Mouse (Mus musculus) cerebellum, postnatal 25 days (tissue): ENCODE data around the gene Ccdc182.
A peak's percentile ranks its signal among the peaks of the same experiment; 100 is the strongest.

Source experiments
- DNase-seq, 2 experiments: peaks; one replicate each; pipeline ENCODE4 v3.0.0; 2021; ENCODE audit warnings: mixed read lengths in 2 of 2

The Ccdc182 gene

GRCm38 (mm10) chr11:88293631-88294393, at the start of gene Ccdc182:
Gene Ccdc182 (plus strand): TSS chr11:88294058.
- DNase-seq = no peak

GRCm38 (mm10) chr11:88245581-88246170, 48.2 kb upstream of the Ccdc182 start:
- no peak for DNase-seq

DNA sequence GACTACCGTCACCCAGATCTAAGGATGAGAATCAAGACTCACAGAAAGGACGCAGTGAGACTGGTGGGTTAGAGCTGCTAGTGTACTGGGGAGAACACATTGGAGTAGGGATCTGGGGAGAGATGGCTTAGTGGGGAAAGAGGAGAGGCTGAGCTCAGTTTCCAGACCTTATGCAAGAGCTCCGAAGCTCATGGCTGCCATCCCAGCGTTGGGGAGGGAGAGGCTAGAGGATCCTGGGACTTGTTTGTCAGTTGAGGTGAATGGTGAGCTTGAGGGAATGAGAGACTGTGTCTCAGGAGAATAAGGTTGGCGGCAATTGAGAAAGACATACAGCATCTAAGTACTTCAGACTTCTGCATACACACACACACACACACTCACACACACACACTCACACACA, 45.2 kb upstream of the Ccdc182 start:
- no peak for DNase-seq

- DNase-seq = no peak
Observed at GRCm38 (mm10) chr11:88250568-88250967, 43.3 kb upstream of the Ccdc182 start.

- DNase-seq = no peak
Observed at GRCm38 (mm10) chr11:88251295-88251694, 42.6 kb upstream of the Ccdc182 start.

DNA sequence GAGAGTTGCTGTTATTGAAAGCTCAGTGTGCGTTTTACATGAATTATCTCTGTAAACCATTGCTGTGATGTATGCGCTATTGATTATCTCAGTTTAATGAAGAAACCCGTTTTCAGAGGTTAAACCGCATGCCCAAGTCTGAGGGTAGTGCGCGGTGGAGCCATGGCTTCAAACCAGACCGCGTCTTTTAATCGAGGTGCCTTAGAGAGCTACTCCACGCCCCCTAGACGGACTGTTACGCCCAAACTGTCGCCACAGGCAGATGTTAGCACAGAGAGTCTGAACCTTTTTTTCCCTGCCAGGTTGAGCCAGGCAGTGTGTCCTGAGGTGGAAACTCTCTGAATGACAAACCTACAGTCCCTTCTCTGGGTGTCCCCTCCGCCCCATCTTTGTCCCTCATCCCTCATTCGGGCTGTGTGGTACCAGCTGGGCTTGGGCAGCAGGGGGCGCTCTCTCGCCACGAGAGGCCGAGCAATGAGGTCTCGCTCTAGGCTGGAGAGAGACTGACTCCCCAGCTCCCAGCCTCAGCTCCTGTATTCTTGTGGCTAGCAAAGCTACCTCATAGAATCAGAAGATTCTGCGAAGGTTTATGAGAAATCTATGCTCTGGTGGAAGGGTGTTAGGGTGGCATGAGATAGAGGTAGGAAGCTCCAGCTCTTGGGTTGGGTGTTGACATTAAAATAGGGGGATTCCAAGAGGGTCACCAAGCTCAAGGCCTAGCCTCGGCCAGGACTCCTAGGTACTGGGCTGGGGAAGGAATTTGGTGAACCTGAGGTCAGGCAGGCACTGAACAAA, 41.7 kb upstream of the Ccdc182 start:
- DNase-seq = peak; percentile 91 to 95

DNA sequence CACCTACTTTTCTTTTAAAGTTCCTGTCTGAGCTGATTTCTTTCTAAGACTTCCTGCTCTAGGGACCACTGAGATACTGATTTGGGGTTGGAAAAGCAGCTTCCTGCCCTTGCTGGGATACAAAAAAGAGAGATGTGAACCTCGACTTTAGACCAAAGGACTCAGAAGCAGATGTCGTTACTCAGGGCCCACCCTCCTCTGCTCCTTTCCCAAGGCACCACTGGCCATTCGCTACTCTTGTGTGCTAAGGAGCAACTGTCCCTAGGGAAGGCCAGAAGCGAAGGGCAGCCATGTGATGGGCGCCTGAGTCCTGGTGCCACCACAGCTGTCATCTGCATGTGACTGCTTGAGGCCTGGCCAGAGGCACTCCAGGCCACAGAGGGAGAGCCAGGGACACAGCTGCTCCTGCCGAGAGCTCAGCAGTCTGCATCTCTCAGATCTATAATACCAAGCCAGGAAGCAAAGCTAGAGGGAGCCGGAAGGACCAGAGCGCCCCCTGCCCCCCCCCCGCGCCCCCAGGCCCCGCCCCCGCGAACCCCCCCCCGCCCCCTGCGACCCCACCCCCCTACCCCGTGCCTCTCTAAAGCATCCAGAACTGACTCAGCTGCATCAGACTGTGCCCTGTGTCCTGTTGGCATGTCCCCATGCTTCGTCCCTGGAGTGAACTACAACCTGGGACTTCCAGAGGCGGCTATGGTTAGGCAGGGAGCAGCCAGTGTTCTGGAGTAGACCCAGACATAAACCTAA, 40.9 kb upstream of the Ccdc182 start:
- DNase-seq = peak in 1 of 2 experiments; percentile 33

- no peak for DNase-seq
Observed at GRCm38 (mm10) chr11:88253514-88254167, 40.2 kb upstream of the Ccdc182 start.

DNA sequence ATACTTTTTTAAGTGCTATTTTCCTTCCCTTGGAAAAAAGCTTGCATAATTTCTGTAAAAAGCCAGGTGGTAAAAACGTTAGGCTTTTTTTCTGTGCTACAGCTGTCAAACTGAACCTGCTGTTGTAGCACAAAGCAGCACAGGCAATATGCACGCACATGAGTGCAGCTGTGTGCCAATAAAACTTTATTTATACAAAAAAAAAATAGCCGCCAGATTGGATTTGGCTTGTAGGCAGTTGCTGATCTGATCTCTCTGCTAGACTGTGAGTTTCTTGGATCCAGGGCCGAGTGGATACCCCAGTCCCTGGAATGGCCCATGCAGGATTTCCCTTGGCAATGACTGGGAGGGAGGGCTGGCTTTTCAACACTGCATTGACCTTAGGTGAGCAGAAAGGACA, 36.2 kb upstream of the Ccdc182 start:
- no peak for DNase-seq

- no peak for DNase-seq
Observed at GRCm38 (mm10) chr11:88258212-88258611, 35.6 kb upstream of the Ccdc182 start.

GRCm38 (mm10) chr11:88260463-88260862, 33.4 kb upstream of the Ccdc182 start:
- DNase-seq = no peak

GRCm38 (mm10) chr11:88264889-88265288, 29.0 kb upstream of the Ccdc182 start:
- no peak for DNase-seq

- DNase-seq = no peak
Observed at GRCm38 (mm10) chr11:88266311-88266710, 27.5 kb upstream of the Ccdc182 start.

- DNase-seq = no peak
Observed at GRCm38 (mm10) chr11:88271870-88272269, 22.0 kb upstream of the Ccdc182 start.

DNA sequence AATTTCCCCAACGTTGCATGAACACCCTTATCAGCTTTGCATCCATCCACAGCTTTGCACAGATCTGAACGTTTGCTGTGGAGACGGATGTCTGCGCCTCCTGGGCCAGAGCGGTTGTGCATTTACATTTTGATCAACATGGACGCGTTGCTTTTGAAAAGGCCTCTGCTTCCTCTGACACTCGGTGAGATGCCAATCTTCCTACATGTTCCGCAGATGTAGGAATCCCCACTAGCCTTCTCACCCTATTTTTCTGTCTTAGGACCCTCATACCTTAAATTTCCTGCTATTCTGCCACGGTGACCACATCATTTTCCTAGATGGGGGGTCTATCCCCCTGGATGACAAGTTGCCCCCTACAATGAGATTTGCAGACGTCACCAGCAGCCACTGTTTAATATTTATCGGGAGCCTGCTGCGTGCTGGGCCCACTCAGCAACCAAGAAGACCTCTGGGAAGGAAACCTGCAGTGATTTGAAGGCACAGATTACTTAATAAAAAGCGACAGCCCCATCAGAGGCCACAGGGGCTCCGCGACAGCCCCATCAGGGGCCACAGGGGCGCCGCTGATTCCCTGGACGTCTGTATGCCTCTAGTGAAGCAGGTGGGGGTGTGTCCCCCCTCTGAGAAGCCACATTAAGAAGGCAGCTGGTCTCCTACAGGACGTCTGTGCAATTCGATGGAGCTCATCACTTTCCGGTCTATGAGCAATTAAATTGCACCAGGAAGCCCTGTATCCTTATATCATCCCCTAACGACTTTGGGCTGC, 19.6 kb upstream of the Ccdc182 start:
- no peak for DNase-seq

- DNase-seq = no peak
Observed at GRCm38 (mm10) chr11:88274901-88275498, 18.9 kb upstream of the Ccdc182 start.

DNA sequence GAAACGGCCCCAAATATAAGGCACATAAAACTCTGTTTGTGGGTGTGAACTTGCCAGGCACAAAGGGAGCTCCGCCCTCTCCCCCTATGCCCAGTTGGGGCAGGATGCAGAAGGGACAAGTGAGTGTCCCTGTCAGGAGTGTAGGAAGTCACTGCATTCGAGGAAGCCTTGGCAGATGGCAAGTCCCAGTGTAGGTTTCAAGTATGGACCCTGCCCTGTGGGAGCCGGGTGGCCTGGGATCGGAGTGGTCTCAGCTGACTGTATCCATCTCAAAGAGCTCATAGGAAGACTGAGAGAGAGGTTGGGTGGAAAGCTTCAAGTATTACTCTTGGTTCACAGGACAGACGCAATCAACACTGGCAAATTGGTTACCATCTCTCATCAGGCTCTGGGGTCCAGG, 17.9 kb upstream of the Ccdc182 start:
- DNase-seq = no peak

DNA sequence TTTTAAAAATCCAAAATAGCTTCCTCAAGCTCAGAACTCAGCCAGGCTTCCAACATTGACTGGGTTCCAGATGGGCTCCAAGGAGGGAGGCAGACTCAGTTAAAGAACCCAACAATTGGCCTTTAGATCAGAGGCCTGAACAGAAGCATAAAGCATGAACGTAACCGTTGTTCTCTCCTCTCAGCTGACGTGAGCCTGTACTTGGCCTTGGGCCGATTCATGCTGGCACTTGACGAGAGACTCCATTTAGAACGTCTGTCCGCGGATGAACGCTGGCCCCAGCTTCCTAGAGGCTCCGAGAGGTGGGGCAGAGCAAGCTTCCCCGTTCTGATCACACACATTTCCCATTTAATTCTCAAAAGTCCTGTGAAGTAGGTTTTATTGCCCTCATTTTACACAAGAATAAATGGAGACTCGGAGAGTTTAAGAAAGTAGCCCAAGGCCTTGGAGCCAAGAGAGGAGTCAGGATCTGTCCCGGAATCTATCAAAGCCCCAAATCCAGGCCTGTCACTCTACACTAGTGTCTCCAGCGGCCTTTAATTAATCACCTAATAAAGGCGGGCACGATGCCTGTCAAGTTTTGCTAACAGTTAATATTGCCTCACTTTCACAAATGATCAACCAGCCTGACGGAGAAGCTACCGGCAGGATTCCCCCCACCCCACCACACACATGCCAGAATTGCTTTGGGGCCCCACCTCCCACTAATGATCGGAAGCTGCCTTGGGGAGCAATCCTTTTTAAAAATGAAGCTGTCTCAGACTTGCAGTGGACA, 17.1 kb upstream of the Ccdc182 start:
- peak; percentile 52 to 70 for DNase-seq

- no peak for DNase-seq
Observed at GRCm38 (mm10) chr11:88279006-88279405, 14.9 kb upstream of the Ccdc182 start.

GRCm38 (mm10) chr11:88280426-88280836, 13.4 kb upstream of the Ccdc182 start:
- DNase-seq = no peak
